Mouse (Mus musculus) stomach, postnatal 0 days (tissue): ENCODE data around the gene Fcgr3.

Experiments used
- CTCF ChIP-seq: IDR thresholded peaks from 2 replicates; pipeline ENCODE4 v1.5.1; 2016; ENCODE audit warnings: antibody characterized with exemption, low read depth, mild to moderate bottlenecking, moderate library complexity
- EP300 ChIP-seq: optimal IDR thresholded peaks from 2 replicates; pipeline ENCODE3; 2016; ENCODE audit warnings: antibody characterized with exemption

DNA sequence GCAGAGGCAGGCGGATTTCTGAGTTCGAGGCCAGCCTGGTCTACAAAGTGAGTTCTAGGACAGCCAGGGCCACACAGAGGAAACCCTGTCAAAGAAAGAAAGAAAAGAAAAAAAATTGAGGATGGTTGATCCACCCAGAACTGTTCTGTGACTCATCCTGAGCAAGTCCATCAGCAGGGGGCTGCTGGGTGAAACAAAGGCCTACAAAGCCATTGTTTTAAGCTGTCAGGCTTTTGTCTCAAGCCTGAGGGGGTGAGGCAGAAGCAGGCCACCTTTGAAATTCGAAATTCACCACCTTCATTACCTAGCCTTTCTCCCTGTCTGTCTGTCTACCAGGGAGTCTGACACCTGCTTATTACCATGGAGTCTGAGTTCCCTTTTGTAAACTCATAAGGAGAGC, 18.2 kb downstream of the Fcgr3 start:
- no peak for TF ChIP-seq CTCF
- no peak for TF ChIP-seq EP300
